Mouse (Mus musculus): Measurements from ENCODE around the gene Ptprk. TPM values are rescaled to one million over a fixed set of nuclear protein-coding genes. Genes with fewer than 3 reads are reported as not detected.

Ptprk gene
- polyA plus RNA-seq, 1 experiment, result 28.8 TPM

DNA sequence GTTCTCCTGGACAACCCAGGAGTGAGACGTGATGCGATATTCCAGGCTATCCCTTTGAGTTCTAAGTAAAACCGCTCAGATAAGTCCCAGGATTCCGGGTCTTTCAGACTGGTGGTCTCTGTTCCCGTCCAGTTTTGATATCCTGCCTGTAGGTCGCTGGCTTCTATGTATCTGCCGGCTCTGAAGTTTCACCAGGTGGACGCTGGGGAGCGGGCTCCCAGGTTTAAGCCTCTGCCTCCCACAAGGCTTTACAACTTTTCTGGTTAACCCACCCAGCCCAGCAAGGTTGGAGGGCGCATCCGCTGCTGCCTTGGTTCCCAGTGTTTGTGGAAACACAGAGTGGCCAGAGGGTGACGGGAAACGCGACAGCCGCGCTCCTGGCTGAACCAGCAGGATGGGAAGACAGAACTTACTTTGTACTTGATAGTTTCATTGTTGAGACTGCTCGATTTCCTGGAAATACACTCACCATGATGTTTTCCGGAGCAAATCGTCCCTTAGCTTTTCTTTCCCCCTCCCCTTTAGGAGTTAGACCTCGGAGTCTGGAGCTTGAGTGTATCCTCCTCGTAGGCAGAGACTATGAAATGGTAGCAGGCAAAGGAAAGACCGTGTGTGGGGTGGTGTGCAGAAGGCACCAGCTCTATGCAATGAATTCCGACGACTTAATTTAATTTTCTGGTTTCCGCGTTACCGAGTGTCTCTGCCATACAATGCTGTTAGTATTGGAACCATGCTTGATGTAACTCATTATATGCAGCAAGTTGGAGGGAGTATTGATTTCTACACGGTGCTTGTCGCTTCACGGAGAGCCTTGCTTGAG is 1.6 kb downstream of the Ptprk start:
- Histone ChIP-seq H3K4me2 (ENCODE audit: low read depth) (peak overlapping the region; percentile 72), H3ac (ENCODE audit: control insufficient read depth, insufficient read length) (peak overlapping the region; percentile 38), H3K36me3 (ENCODE audit: control insufficient read depth, insufficient read depth) (no peaks in the 10 kb centered on the region), H3K4me3 (peak overlapping the region; percentile 98), H3K79me2 (ENCODE audit: control insufficient read depth, insufficient read depth) (peaks cover 57% of the 10 kb centered on the region), H3K27me3 (ENCODE audit: control insufficient read depth, insufficient read depth, insufficient read length) (no peaks in the 10 kb centered on the region)
- TF ChIP-seq MYOG (IDR thresholded peaks at IDR 0.05; ENCODE audit: control insufficient read depth in 1 of 3, insufficient read depth in 1 of 3, insufficient read length in 2 of 3, low read depth in 2 of 3), result no peak
- TF ChIP-seq TCF12 (IDR thresholded peaks at IDR 0.05; ENCODE audit: insufficient read depth, poor library complexity, severe bottlenecking), result no peak
- no peak for TF ChIP-seq MAX (IDR thresholded peaks at IDR 0.05; ENCODE audit: low read depth)

DNA sequence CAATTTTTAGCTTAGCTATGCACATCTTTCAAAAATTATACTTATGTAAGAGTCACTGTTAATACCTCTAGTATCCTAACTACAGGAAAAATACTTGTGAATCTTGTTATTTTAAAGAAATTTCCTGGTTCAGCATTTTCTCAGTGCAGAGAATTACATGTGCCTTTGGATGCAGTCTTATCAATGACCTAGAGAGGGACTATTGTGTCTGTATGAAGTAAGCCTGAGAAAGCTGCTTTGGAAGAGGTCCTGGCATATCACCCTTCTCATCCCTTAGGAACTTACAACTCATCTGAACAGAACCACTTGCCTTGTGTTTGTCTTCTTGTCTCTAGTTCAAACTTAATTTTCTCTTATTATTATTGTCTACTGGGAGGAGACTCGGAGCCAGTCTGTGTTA is 3.6 kb downstream of the Ptprk start:
- H3K4me3 ChIP-seq, result no peak overlapping the region
- H3K27me3 ChIP-seq (ENCODE audit: control insufficient read depth, insufficient read depth, insufficient read length), result no peaks in the 10 kb centered on the region
- H3K79me2 ChIP-seq (ENCODE audit: control insufficient read depth, insufficient read depth), result peaks cover 75% of the 10 kb centered on the region
- no peak overlapping the region for H3ac ChIP-seq (ENCODE audit: control insufficient read depth, insufficient read length)
- H3K36me3 ChIP-seq (ENCODE audit: control insufficient read depth, insufficient read depth), result no peaks in the 10 kb centered on the region
- H3K4me2 ChIP-seq (ENCODE audit: low read depth), result peak overlapping the region; percentile 24
- TF ChIP-seq POLR2A (IDR thresholded peaks at IDR 0.05; ENCODE audit: insufficient read length, low read depth) (no peak), MYOD1 (IDR thresholded peaks at IDR 0.05; ENCODE audit: control insufficient read depth in 1 of 3, insufficient read length in 2 of 3, low read depth in 2 of 3) (no peak), CEBPB (IDR thresholded peaks at IDR 0.05; ENCODE audit: insufficient read depth, poor library complexity, severe bottlenecking) (no peak), MAX (IDR thresholded peaks at IDR 0.05; ENCODE audit: low read depth) (no peak), SRF (IDR thresholded peaks at IDR 0.05; ENCODE audit: control insufficient read depth, insufficient read length, low read depth) (no peak), MYOG (IDR thresholded peaks at IDR 0.05; ENCODE audit: control insufficient read depth in 1 of 3, insufficient read depth in 1 of 3, insufficient read length in 2 of 3, low read depth in 2 of 3) (no peak), USF1 (IDR thresholded peaks at IDR 0.05; ENCODE audit: low read depth) (no peak), TCF3 (IDR thresholded peaks at IDR 0.05; ENCODE audit: insufficient read length, low read depth) (no peak), REST (IDR thresholded peaks at IDR 0.05; ENCODE audit: insufficient read depth, insufficient read length) (no peak), E2F4 (IDR thresholded peaks at IDR 0.05; ENCODE audit: insufficient read depth) (no peak), TCF12 (IDR thresholded peaks at IDR 0.05; ENCODE audit: insufficient read depth, poor library complexity, severe bottlenecking) (no peak), POLR2AphosphoS2 (IDR thresholded peaks at IDR 0.05; ENCODE audit: insufficient read length, low read depth) (no peak)

DNA sequence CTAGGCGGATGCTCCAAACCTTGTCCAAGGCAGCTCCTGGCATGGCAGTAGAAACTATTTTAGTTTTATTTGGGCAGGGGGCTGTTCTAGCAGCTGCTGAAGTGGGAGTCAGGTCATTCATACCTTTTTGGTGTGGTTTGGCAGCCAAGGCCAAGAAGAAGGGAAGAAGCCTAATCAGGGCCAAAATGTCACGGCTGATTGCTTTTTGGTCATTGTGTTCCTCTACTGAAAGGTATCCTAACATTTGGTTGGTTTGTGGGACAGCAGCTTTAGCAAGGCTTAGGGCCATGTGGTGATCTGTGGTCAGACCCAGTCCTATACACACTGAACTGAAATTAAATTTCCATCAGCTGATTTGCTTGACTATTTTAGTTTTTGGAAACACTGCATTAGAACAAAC is 6.6 kb downstream of the Ptprk start:
- H3K36me3 ChIP-seq (ENCODE audit: control insufficient read depth, insufficient read depth), result no peaks in the 10 kb centered on the region
- H3K4me3 ChIP-seq, result no peak overlapping the region
- TF ChIP-seq E2F4 (IDR thresholded peaks at IDR 0.05; ENCODE audit: insufficient read depth), result no peak
- no peak for TF ChIP-seq REST (IDR thresholded peaks at IDR 0.05; ENCODE audit: insufficient read depth, insufficient read length)
- TF ChIP-seq MYOG (IDR thresholded peaks at IDR 0.05; ENCODE audit: control insufficient read depth in 1 of 3, insufficient read depth in 1 of 3, insufficient read length in 2 of 3, low read depth in 2 of 3), result no peak
- no peak for TF ChIP-seq SRF (IDR thresholded peaks at IDR 0.05; ENCODE audit: control insufficient read depth, insufficient read length, low read depth)
- TF ChIP-seq TCF3 (IDR thresholded peaks at IDR 0.05; ENCODE audit: insufficient read length, low read depth), result no peak
- no peak for TF ChIP-seq MYOD1 (IDR thresholded peaks at IDR 0.05; ENCODE audit: control insufficient read depth in 1 of 3, insufficient read length in 2 of 3, low read depth in 2 of 3)
- no peak for TF ChIP-seq CEBPB (IDR thresholded peaks at IDR 0.05; ENCODE audit: insufficient read depth, poor library complexity, severe bottlenecking)
- TF ChIP-seq POLR2AphosphoS2 (IDR thresholded peaks at IDR 0.05; ENCODE audit: insufficient read length, low read depth), result no peak
- no peak for TF ChIP-seq MAX (IDR thresholded peaks at IDR 0.05; ENCODE audit: low read depth)
- no peak for TF ChIP-seq POLR2A (IDR thresholded peaks at IDR 0.05; ENCODE audit: insufficient read length, low read depth)
- no peak for TF ChIP-seq TCF12 (IDR thresholded peaks at IDR 0.05; ENCODE audit: insufficient read depth, poor library complexity, severe bottlenecking)
- no peak for TF ChIP-seq USF1 (IDR thresholded peaks at IDR 0.05; ENCODE audit: low read depth)
- no peak overlapping the region for H3ac ChIP-seq (ENCODE audit: control insufficient read depth, insufficient read length)
- peaks cover 87% of the 10 kb centered on the region for H3K79me2 ChIP-seq (ENCODE audit: control insufficient read depth, insufficient read depth)
- H3K27me3 ChIP-seq (ENCODE audit: control insufficient read depth, insufficient read depth, insufficient read length), result no peaks in the 10 kb centered on the region
- no peak overlapping the region for H3K4me2 ChIP-seq (ENCODE audit: low read depth)

DNA sequence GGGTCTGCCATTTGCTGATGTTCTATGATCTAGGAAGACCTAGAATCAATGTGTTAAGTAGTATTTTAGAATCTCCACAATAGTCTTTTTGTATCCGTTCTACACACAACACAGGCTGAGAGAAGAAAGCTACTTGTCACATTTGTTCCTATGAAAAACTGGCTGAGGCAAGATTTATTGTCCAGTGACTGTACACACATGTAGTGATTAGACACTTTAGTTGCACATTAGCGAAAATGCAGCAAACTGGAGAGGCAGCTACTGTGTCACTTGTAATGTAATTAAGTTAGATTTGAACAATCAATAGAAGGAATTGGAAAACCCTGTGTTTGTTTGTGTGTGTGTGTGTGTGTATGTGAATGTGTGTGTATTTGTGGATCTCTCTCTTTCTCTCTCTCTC is 8.6 kb downstream of the Ptprk start:
- Histone ChIP-seq H3K27me3 (ENCODE audit: control insufficient read depth, insufficient read depth, insufficient read length) (no peaks in the 10 kb centered on the region), H3K4me3 (no peak overlapping the region), H3ac (ENCODE audit: control insufficient read depth, insufficient read length) (no peak overlapping the region), H3K79me2 (ENCODE audit: control insufficient read depth, insufficient read depth) (peaks cover 86% of the 10 kb centered on the region), H3K36me3 (ENCODE audit: control insufficient read depth, insufficient read depth) (no peaks in the 10 kb centered on the region), H3K4me2 (ENCODE audit: low read depth) (peak overlapping the region; percentile 50)
- no peak for TF ChIP-seq SRF (IDR thresholded peaks at IDR 0.05; ENCODE audit: control insufficient read depth, insufficient read length, low read depth)
- TF ChIP-seq TCF3 (IDR thresholded peaks at IDR 0.05; ENCODE audit: insufficient read length, low read depth), result no peak
- TF ChIP-seq MYOG (IDR thresholded peaks at IDR 0.05; ENCODE audit: control insufficient read depth in 1 of 3, insufficient read depth in 1 of 3, insufficient read length in 2 of 3, low read depth in 2 of 3), result no peak
- no peak for TF ChIP-seq E2F4 (IDR thresholded peaks at IDR 0.05; ENCODE audit: insufficient read depth)
- no peak for TF ChIP-seq USF1 (IDR thresholded peaks at IDR 0.05; ENCODE audit: low read depth)
- TF ChIP-seq TCF12 (IDR thresholded peaks at IDR 0.05; ENCODE audit: insufficient read depth, poor library complexity, severe bottlenecking), result no peak
- no peak for TF ChIP-seq POLR2AphosphoS2 (IDR thresholded peaks at IDR 0.05; ENCODE audit: insufficient read length, low read depth)
- no peak for TF ChIP-seq MAX (IDR thresholded peaks at IDR 0.05; ENCODE audit: low read depth)
- no peak for TF ChIP-seq POLR2A (IDR thresholded peaks at IDR 0.05; ENCODE audit: insufficient read length, low read depth)
- TF ChIP-seq CEBPB (IDR thresholded peaks at IDR 0.05; ENCODE audit: insufficient read depth, poor library complexity, severe bottlenecking), result no peak
- TF ChIP-seq REST (IDR thresholded peaks at IDR 0.05; ENCODE audit: insufficient read depth, insufficient read length), result no peak
- no peak for TF ChIP-seq MYOD1 (IDR thresholded peaks at IDR 0.05; ENCODE audit: control insufficient read depth in 1 of 3, insufficient read length in 2 of 3, low read depth in 2 of 3)

All from myocyte (in vitro differentiated cells).